Mouse (Mus musculus) midbrain, embryonic 13.5 days (tissue): ENCODE results near the gene Ahcy. TPM values are rescaled to one million over a fixed set of nuclear protein-coding genes. Genes with fewer than 3 reads are reported as not detected.
"Not testable (repeated sequence)": the region's sequence is repeated elsewhere in the genome, so short reads cannot be mapped to it uniquely, and the experiment has no call there.

Source experiments
- ATAC-seq: fragments of 200-750 bp; cut with Nextera tagmentation; 2 replicates; pipeline ENCODE4 v1.8.0; 2017; ENCODE audit warnings: mild to moderate bottlenecking, moderate TSS enrichment, moderate library complexity
- H3K27ac ChIP-seq: fragments of 300-500 bp; sonication (generic); 2 replicates; pipeline ENCODE4 v1.5.1; 2015; ENCODE audit warnings: inconsistent platforms, mild to moderate bottlenecking, moderate library complexity
- H3K27me3 ChIP-seq: fragments of 300-500 bp; sonication (generic); 2 replicates; pipeline ENCODE4 v1.6.1; 2015; ENCODE audit warnings: mild to moderate bottlenecking, inconsistent platforms
- H3K36me3 ChIP-seq: fragments of 300-500 bp; sonication (generic); 2 replicates; pipeline ENCODE4 v1.6.1; 2015; ENCODE audit warnings: mild to moderate bottlenecking, inconsistent platforms
- H3K4me1 ChIP-seq: fragments of 300-500 bp; sonication (generic); replicated peaks from 2 replicates; pipeline ENCODE4 v1.6.1; 2015; ENCODE audit warnings: inconsistent platforms
- H3K4me2 ChIP-seq: fragments of 300-500 bp; sonication (generic); replicated peaks from 2 replicates; pipeline ENCODE4 v1.6.1; 2015; ENCODE audit warnings: moderate library complexity, mild to moderate bottlenecking, inconsistent platforms
- H3K4me3 ChIP-seq: fragments of 300-500 bp; sonication (generic); replicated peaks from 2 replicates; pipeline ENCODE4 v1.5.1; 2015; ENCODE audit warnings: mild to moderate bottlenecking, inconsistent platforms
- H3K9ac ChIP-seq: fragments of 300-500 bp; sonication (generic); replicated peaks from 2 replicates; pipeline ENCODE4 v1.6.1; 2015; ENCODE audit warnings: mild to moderate bottlenecking, inconsistent platforms
- H3K9me3 ChIP-seq: fragments of 300-500 bp; sonication (generic); 2 replicates; pipeline ENCODE4 v1.6.1; 2016; ENCODE audit warnings: mild to moderate bottlenecking, inconsistent platforms
- WGBS: fragments of 180-500 bp; shearing (Covaris S2); methylation state at CpG from one replicate; pipeline ENCODE4 v1.1.7; 2015; 5-methylcytosine and 5-hydroxymethylcytosine counted together
- polyA plus RNA-seq: library from polyadenylated mRNA; unstranded; fragments of >200 nt; fragmentation: Nextera tagmentation; extraction: Ambion mirVana; gene quantifications from 2 replicates; pipeline ENCODE4 v1.2.1, GENCODE M21; 2015

Gene Ahcy
- polyA plus RNA-seq = 44.6 and 45.2 TPM in 2 replicates

- no peaks in the 10 kb centered on the region for H3K9me3 ChIP-seq
- peak within 1 kb of the TSS; percentile 83 for H3K27ac ChIP-seq
- WGBS = under 1% methylated on average over 56 of the region's 56 CpGs
- H3K27me3 ChIP-seq = no peaks in the 10 kb centered on the region
- ATAC-seq = peak; percentile 98
- peak within 1 kb of the TSS; percentile 61 for H3K4me2 ChIP-seq
- H3K4me3 ChIP-seq = peak within 1 kb of the TSS; percentile 54
- H3K36me3 ChIP-seq = no peaks in the 10 kb centered on the region
- peaks cover 26% of the 10 kb centered on the region for H3K4me1 ChIP-seq
- peak within 1 kb of the TSS; percentile 69 for H3K9ac ChIP-seq
These were observed at the start of gene Ahcy for GRCm38 (mm10) chr2:155073978-155074765. Gene Ahcy, minus strand, starts transcription at chr2:155074497.

- ATAC-seq = no peak
- no peaks in the 10 kb centered on the region for H3K27me3 ChIP-seq
- no peak overlapping the region for H3K4me2 ChIP-seq
- no peak overlapping the region for H3K27ac ChIP-seq
- 76% methylated on average over 7 of the region's 7 CpGs for WGBS
- no peak overlapping the region for H3K4me3 ChIP-seq
- no peaks in the 10 kb centered on the region for H3K4me1 ChIP-seq
- H3K9me3 ChIP-seq = peaks cover 7% of the 10 kb centered on the region
- no peak overlapping the region for H3K9ac ChIP-seq
- H3K36me3 ChIP-seq = no peaks in the 10 kb centered on the region
These were observed 41.0 kb upstream of the Ahcy start for GRCm38 (mm10) chr2:155115216-155115830.

GRCm38 (mm10) chr2:155107276-155107675 is 33.0 kb upstream of the Ahcy start:
- not testable (repeated sequence) for H3K27me3 ChIP-seq, H3K9ac ChIP-seq, H3K27ac ChIP-seq, H3K36me3 ChIP-seq, H3K4me3 ChIP-seq, H3K4me2 ChIP-seq, ATAC-seq, H3K4me1 ChIP-seq, H3K9me3 ChIP-seq
- 85% methylated on average over 9 of the region's 9 CpGs for WGBS

GRCm38 (mm10) chr2:155103607-155104006 is 29.3 kb upstream of the Ahcy start:
- no peaks in the 10 kb centered on the region for H3K27me3 ChIP-seq
- H3K9ac ChIP-seq = no peak overlapping the region
- peak; percentile 77 for ATAC-seq
- peak overlapping the region; percentile 65 for H3K27ac ChIP-seq
- no peaks in the 10 kb centered on the region for H3K36me3 ChIP-seq
- H3K9me3 ChIP-seq = no peaks in the 10 kb centered on the region
- peaks cover 5% of the 10 kb centered on the region; the same call in 1 of the 2 replicates for H3K4me1 ChIP-seq
- WGBS = 48% methylated on average over 6 of the region's 6 CpGs
- no peak overlapping the region for H3K4me3 ChIP-seq
- no peak overlapping the region for H3K4me2 ChIP-seq

- WGBS = 70% methylated on average over 6 of the region's 6 CpGs
- Histone ChIP-seq H3K9me3 (no peaks in the 10 kb centered on the region), H3K4me1 (peaks cover 5% of the 10 kb centered on the region; the same call in 1 of the 2 replicates), H3K4me3 (no peak overlapping the region), H3K27me3 (no peaks in the 10 kb centered on the region), H3K27ac (no peak overlapping the region), H3K36me3 (no peaks in the 10 kb centered on the region), H3K9ac (no peak overlapping the region), H3K4me2 (no peak overlapping the region)
- ATAC-seq = no peak
These were observed 27.5 kb upstream of the Ahcy start for GRCm38 (mm10) chr2:155101761-155102181.

DNA sequence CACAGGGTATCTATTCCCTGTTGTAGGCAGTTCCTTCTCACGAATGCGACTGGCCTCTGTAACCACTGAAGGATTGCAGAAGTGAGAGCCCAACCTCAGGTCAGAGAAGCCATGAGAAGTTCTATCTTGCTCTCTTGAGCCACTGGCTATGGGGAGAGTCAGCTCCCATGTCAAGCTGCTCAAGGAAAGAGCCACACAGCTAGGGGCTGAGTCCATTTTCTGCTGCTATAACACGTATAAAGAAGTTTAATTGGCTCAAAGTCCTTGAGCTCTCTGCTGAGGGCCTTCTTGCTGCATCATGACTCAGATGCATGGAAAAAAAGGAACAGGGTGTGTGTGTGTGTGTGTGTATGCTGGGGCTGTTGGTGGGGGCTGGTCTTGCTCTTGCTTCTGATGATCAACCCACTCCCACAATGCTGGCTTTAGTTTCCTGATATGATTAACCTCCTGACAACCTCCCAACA is 26.5 kb upstream of the Ahcy start:
- H3K9me3 ChIP-seq = no peaks in the 10 kb centered on the region
- 83% methylated on average over 3 of the region's 3 CpGs for WGBS
- H3K36me3 ChIP-seq = no peaks in the 10 kb centered on the region
- H3K4me1 ChIP-seq = peaks cover 5% of the 10 kb centered on the region; the same call in 1 of the 2 replicates
- no peak for ATAC-seq
- H3K4me3 ChIP-seq = no peak overlapping the region
- H3K27me3 ChIP-seq = no peaks in the 10 kb centered on the region
- H3K9ac ChIP-seq = no peak overlapping the region
- H3K4me2 ChIP-seq = no peak overlapping the region
- H3K27ac ChIP-seq = no peak overlapping the region

- Histone ChIP-seq H3K4me3 (no peak overlapping the region), H3K9me3 (no peaks in the 10 kb centered on the region), H3K4me2 (no peak overlapping the region), H3K36me3 (no peaks in the 10 kb centered on the region), H3K27me3 (no peaks in the 10 kb centered on the region), H3K4me1 (peaks cover 5% of the 10 kb centered on the region; the same call in 1 of the 2 replicates), H3K27ac (no peak overlapping the region), H3K9ac (no peak overlapping the region)
- no peak for ATAC-seq
- WGBS = 87% methylated on average over 14 of the region's 14 CpGs
These were observed 25.9 kb upstream of the Ahcy start for GRCm38 (mm10) chr2:155099994-155100795.

DNA sequence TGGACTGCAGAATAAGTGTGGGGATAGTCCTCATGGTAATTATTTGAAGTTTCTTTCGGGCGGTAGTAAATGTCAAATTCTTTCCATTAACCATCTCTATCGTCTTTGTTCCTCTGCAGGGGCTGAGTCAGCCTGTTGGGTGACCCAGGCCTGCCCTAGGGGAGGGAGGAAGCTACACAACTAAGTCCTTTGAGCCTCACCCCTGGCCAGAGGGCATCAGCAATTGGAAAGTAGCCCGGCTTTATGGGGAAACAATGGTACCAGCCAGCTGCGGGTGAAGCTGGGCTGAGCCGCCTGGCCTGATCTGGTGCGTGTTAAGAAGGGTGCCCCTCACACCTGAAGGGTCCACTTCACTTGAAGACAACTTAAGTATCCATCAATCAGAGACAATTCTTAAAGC is 25.1 kb upstream of the Ahcy start:
- Histone ChIP-seq H3K27ac (no peak overlapping the region), H3K4me2 (no peak overlapping the region), H3K4me1 (peaks cover 5% of the 10 kb centered on the region; the same call in 1 of the 2 replicates), H3K9me3 (no peaks in the 10 kb centered on the region), H3K27me3 (no peaks in the 10 kb centered on the region), H3K9ac (no peak overlapping the region), H3K4me3 (no peak overlapping the region), H3K36me3 (no peaks in the 10 kb centered on the region)
- WGBS = 74% methylated on average over 7 of the region's 7 CpGs
- no peak for ATAC-seq

DNA sequence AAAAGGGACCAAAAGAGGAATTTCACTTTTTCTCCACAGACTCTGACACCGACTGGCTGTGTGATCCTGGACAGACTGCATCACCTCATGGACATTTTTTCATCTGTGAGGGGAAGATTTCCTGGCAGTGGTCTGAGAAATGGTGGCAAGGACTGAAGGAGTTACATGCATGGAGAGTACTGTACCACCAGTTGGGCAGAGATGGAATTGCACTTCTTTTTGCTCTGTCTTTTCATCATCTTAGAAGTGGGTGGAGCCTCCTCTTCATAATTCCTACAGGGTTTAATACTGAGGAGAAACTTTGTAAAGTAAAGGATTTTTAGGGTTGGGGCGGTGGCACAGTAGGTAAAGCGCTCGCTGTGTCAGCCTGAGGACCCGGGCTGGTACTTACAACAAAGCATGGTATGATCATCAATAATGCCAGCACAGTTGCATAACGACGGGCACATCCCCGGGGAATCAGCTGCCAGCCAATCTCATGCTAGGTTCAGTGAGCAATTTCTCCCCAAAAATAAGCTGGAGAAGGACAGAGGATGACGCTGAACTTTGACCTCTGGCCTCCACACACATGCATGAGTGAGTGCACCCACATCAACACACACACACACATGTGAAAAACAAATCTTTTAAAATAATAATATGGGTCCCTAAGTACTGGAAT is 24.6 kb upstream of the Ahcy start:
- Histone ChIP-seq H3K36me3 (no peaks in the 10 kb centered on the region), H3K9me3 (no peaks in the 10 kb centered on the region), H3K27me3 (no peaks in the 10 kb centered on the region), H3K4me2 (no peak overlapping the region), H3K9ac (no peak overlapping the region), H3K4me3 (no peak overlapping the region), H3K27ac (no peak overlapping the region), H3K4me1 (peaks cover 5% of the 10 kb centered on the region; the same call in 1 of the 2 replicates)
- 88% methylated on average over 9 of the region's 9 CpGs for WGBS
- ATAC-seq = no peak

- no peak for ATAC-seq
- 59% methylated on average over 4 of the region's 4 CpGs for WGBS
These were observed 19.1 kb upstream of the Ahcy start for GRCm38 (mm10) chr2:155093418-155093817.

GRCm38 (mm10) chr2:155091743-155092075 is 17.4 kb upstream of the Ahcy start:
- no peaks in the 10 kb centered on the region for H3K27me3 ChIP-seq
- no peak overlapping the region for H3K4me3 ChIP-seq
- no peaks in the 10 kb centered on the region for H3K36me3 ChIP-seq
- no peak for ATAC-seq
- no peak overlapping the region for H3K4me2 ChIP-seq
- 83% methylated on average over 3 of the region's 3 CpGs for WGBS
- H3K9me3 ChIP-seq = no peaks in the 10 kb centered on the region
- H3K4me1 ChIP-seq = no peaks in the 10 kb centered on the region
- H3K27ac ChIP-seq = no peak overlapping the region
- H3K9ac ChIP-seq = no peak overlapping the region

More at GRCm38 (mm10) chr2:155093418-155093817, 19.1 kb upstream of the Ahcy start:
- Histone ChIP-seq H3K4me3 (no peak overlapping the region), H3K36me3 (no peaks in the 10 kb centered on the region), H3K27ac (no peak overlapping the region), H3K4me2 (no peak overlapping the region), H3K9ac (no peak overlapping the region), H3K4me1 (no peaks in the 10 kb centered on the region), H3K27me3 (no peaks in the 10 kb centered on the region), H3K9me3 (no peaks in the 10 kb centered on the region)
